In the genomic region with DNA sequence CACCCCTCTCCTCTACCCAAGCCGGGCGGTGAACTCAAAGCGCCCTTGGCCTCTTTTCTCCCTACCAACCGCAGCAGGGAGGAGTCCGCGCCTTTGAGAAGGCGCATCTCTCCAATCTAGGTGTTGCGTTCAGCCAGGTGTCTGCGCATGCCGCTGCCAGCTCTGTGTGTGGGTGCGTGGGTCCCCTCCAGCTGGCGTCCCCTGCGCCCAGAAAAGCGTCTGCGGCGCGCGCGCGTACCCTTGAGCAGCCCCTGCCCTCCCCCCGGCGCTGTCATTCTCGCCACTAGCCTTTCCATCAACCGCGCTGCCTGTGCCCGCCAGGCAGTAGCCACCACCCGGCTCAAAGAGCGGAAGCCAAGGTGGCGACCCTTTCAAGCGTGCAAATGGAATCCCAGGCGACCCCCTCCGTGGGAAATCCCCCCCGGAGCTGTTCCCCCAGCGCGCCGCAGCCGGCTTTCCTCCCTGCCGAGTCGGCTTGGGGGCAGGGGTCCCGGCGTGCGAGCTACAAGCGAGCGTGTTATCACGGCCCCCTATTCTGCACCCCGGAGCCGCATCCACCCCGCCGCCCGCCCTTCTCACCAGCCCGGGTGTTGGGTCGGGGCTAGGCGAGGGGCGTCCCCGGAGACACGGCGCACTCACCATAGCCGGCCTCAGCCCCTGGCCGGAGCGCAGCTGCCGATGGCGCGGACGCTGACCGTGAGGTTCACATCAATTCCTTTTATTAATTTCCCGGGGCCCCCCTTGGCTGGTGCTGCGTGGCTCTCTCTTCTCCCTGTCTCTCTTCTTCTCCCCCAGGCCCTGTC, we compare ENCODE assay signal across 8 mouse cellular contexts. TPM values are rescaled to one million over a fixed set of nuclear protein-coding genes. Genes with fewer than 3 reads are reported as not detected.
DNase-seq lines count a peak whose midpoint lies in the region; ATAC-seq and TF ChIP-seq lines count a peak whose summit lies in the region.

No protein-coding gene starts in this region.

- H3K4me3 ChIP-seq in ES-E14 (ENCODE audit: insufficient read depth in 1 of 2, low read depth in 1 of 2, low read length in 2 of 2, poor library complexity in 1 of 2, severe bottlenecking in 1 of 2) = peak overlapping the region; percentile 65 to 68
- H3K4me3 ChIP-seq in embryonic facial prominence, embryonic 11.5 days (ENCODE audit: low read depth, low read length) = peak overlapping the region; percentile 72
- H3K4me3 ChIP-seq in hindbrain, embryonic 14.5 days (replicated peaks; ENCODE audit: low read length) = peak overlapping the region; percentile 75
- H3K4me3 ChIP-seq in limb, embryonic 13.5 days = peak overlapping the region; percentile 97
- peak overlapping the region; percentile 71 for H3K4me3 ChIP-seq in neural tube, embryonic 13.5 days

- peak overlapping the region; percentile 93 for H3K4me2 ChIP-seq in embryonic facial prominence, embryonic 11.5 days (ENCODE audit: low read depth, low read length)
- peak overlapping the region; percentile 73 for H3K4me2 ChIP-seq in hindbrain, embryonic 14.5 days (replicated peaks)
- H3K4me2 ChIP-seq in limb, embryonic 13.5 days (replicated peaks) = peak overlapping the region; percentile 98
- H3K4me2 ChIP-seq in neural tube, embryonic 13.5 days = peak overlapping the region; percentile 95

- under 1% methylated on average over 66 of the region's 67 CpGs for WGBS in embryonic facial prominence, embryonic 11.5 days
- under 1% methylated on average over 67 of the region's 67 CpGs for WGBS in hindbrain, embryonic 14.5 days
- under 1% methylated on average over 67 of the region's 67 CpGs for WGBS in limb, embryonic 13.5 days
- WGBS in neural tube, embryonic 13.5 days = 0% methylated on average over 67 of the region's 67 CpGs

- H3K9ac ChIP-seq in ES-E14 (ENCODE audit: insufficient read depth, low read depth, low read length, poor library complexity, severe bottlenecking) = peak overlapping the region; percentile 63
- peak overlapping the region; percentile 82 for H3K9ac ChIP-seq in embryonic facial prominence, embryonic 11.5 days (replicated peaks; ENCODE audit: low read length)
- peak overlapping the region; percentile 92 for H3K9ac ChIP-seq in hindbrain, embryonic 14.5 days
- peak overlapping the region; percentile 89 for H3K9ac ChIP-seq in limb, embryonic 13.5 days
- H3K9ac ChIP-seq in neural tube, embryonic 13.5 days = peak overlapping the region; percentile 97

- H3K27me3 ChIP-seq in embryonic facial prominence, embryonic 11.5 days (ENCODE audit: control insufficient read depth, insufficient read depth, low read length) = no peaks in the 10 kb centered on the region
- peaks cover 62% of the 10 kb centered on the region for H3K27me3 ChIP-seq in hindbrain, embryonic 14.5 days (ENCODE audit: control insufficient read depth, insufficient read depth, low read length)
- peaks cover 61% of the 10 kb centered on the region for H3K27me3 ChIP-seq in limb, embryonic 13.5 days
- H3K27me3 ChIP-seq in neural tube, embryonic 13.5 days = peaks cover 53% of the 10 kb centered on the region

- no peak overlapping the region for H3K27ac ChIP-seq in ES-E14 (ENCODE audit: insufficient read depth, low read depth, low read length, poor library complexity, severe bottlenecking)
- H3K27ac ChIP-seq in embryonic facial prominence, embryonic 11.5 days (replicated peaks; ENCODE audit: low read depth, low read length) = peak overlapping the region; percentile 91
- peak overlapping the region; percentile 88 for H3K27ac ChIP-seq in hindbrain, embryonic 14.5 days
- H3K27ac ChIP-seq in limb, embryonic 13.5 days = peak overlapping the region; percentile 93
- H3K27ac ChIP-seq in neural tube, embryonic 13.5 days (replicated peaks) = peak overlapping the region; percentile 96

- peaks cover 2 to 4% of the 10 kb centered on the region in 2 experiments; a peak in 2 of 4 replicates for H3K4me1 ChIP-seq in ES-E14 (ENCODE audit: control insufficient read depth in 2 of 2, insufficient read depth in 2 of 2, low read length in 2 of 2, poor library complexity in 1 of 2)
- H3K4me1 ChIP-seq in embryonic facial prominence, embryonic 11.5 days (ENCODE audit: control insufficient read depth, insufficient read depth, low read length) = peaks cover 2% of the 10 kb centered on the region; the same call in 1 of the 2 replicates
- H3K4me1 ChIP-seq in hindbrain, embryonic 14.5 days (replicated peaks; ENCODE audit: control insufficient read depth, insufficient read depth, low read length) = peaks cover 39% of the 10 kb centered on the region; the same call in 1 of the 2 replicates
- peaks cover 35% of the 10 kb centered on the region for H3K4me1 ChIP-seq in limb, embryonic 13.5 days
- H3K4me1 ChIP-seq in neural tube, embryonic 13.5 days (replicated peaks) = peaks cover 44% of the 10 kb centered on the region

- in situ Hi-C loops in ES-E14 (cut with MboI; ENCODE audit: low sequenced_read_pairs in 2 of 2, unreplicated experiment in 2 of 2) = no loop called here

- no peaks in the 10 kb centered on the region for H3K36me3 ChIP-seq in ES-E14 (ENCODE audit: control insufficient read depth, insufficient read depth, low read length, poor library complexity, severe bottlenecking)
- no peaks in the 10 kb centered on the region for H3K36me3 ChIP-seq in embryonic facial prominence, embryonic 11.5 days (replicated peaks; ENCODE audit: control insufficient read depth, insufficient read depth, low read depth, low read length)
- H3K36me3 ChIP-seq in hindbrain, embryonic 14.5 days (replicated peaks; ENCODE audit: control insufficient read depth, insufficient read depth) = no peaks in the 10 kb centered on the region
- H3K36me3 ChIP-seq in limb, embryonic 13.5 days = no peaks in the 10 kb centered on the region
- H3K36me3 ChIP-seq in neural tube, embryonic 13.5 days = no peaks in the 10 kb centered on the region

- DNase-seq in adrenal gland, postnatal 25 days = peak; percentile 26
- DNase-seq in adrenal gland, postnatal 4 days (ENCODE audit: low spot score in 2 of 2) = no peak
- DNase-seq in ES-E14 (ENCODE audit: low read depth, low spot score) = peak; percentile 15
- peak; percentile 45 for DNase-seq in embryonic facial prominence, embryonic 11.5 days (ENCODE audit: low spot score)
- peak; percentile 57 for DNase-seq in hindbrain, embryonic 14.5 days (ENCODE audit: low spot score)
- DNase-seq in ovary, postnatal 10 days (ENCODE audit: low spot score) = no peak

- ATAC-seq in embryonic facial prominence, embryonic 11.5 days (replicated peaks; ENCODE audit: insufficient number of reproducible peaks, low FRiP score, low TSS enrichment, low read depth) = 0 out of 2 replicates have a peak, but pooled peaks have one; percentile 14
- peak; percentile 49 for ATAC-seq in hindbrain, embryonic 14.5 days (ENCODE audit: low FRiP score)
- peak; percentile 10; the same call in 1 of the 2 replicates for ATAC-seq in limb, embryonic 13.5 days (ENCODE audit: low FRiP score, low read depth)
- ATAC-seq in neural tube, embryonic 13.5 days (ENCODE audit: low read depth) = peak; percentile 65

- H3K9me3 ChIP-seq in ES-E14 (ENCODE audit: control insufficient read depth, insufficient read depth, low read depth, low read length) = no peaks in the 10 kb centered on the region
- H3K9me3 ChIP-seq in embryonic facial prominence, embryonic 11.5 days (replicated peaks; ENCODE audit: control insufficient read depth, low read length) = no peaks in the 10 kb centered on the region
- no peaks in the 10 kb centered on the region for H3K9me3 ChIP-seq in hindbrain, embryonic 14.5 days (ENCODE audit: control insufficient read depth, low read length)
- no peaks in the 10 kb centered on the region for H3K9me3 ChIP-seq in limb, embryonic 13.5 days
- no peaks in the 10 kb centered on the region for H3K9me3 ChIP-seq in neural tube, embryonic 13.5 days

TF ChIP-seq in ES-E14, 5 proteins besides CTCF, POLR2A, EP300 and RAD21:
- TF ChIP-seq MAFK (IDR thresholded peaks at IDR 0.05; ENCODE audit: insufficient read depth, low read depth, low read length) (no peak), HCFC1 (IDR thresholded peaks at IDR 0.05; ENCODE audit: borderline replicate concordance, insufficient read depth, low read length) (no peak), ZNF384 (IDR thresholded peaks at IDR 0.05; ENCODE audit: low read depth, low read length) (no peak), ZC3H11A (IDR thresholded peaks at IDR 0.05; ENCODE audit: borderline replicate concordance, low read depth, low read length) (no peak), CHD2 (IDR thresholded peaks at IDR 0.05; ENCODE audit: low read depth, low read length) (no peak)

RNA-seq across cellular contexts. Expression of gene Ptch1, which starts 0.7 kb away (rescaled TPM):
- total RNA-seq in adrenal gland, postnatal 25 days (2021) = 33.9 and 53.6 TPM in 2 replicates
- total RNA-seq in adrenal gland, postnatal 4 days (2021) = 10 to 100 TPM; 80.5 to 82.9 TPM
- total RNA-seq in ES-E14 (2012; rRNA removed) = 21.6 and 63.8 TPM in 2 replicates
- 24.9 and 27.4 TPM in 2 replicates for polyA plus RNA-seq in embryonic facial prominence, embryonic 11.5 days (2014; fragmentation: Nextera tagmentation; extraction: Ambion mirVana)
- polyA plus RNA-seq in hindbrain, embryonic 14.5 days (2014; fragmentation: Nextera tagmentation; extraction: Ambion mirVana) = 22.7 and 24.2 TPM in 2 replicates
- polyA plus RNA-seq in limb, embryonic 13.5 days (2015; fragmentation: Nextera tagmentation; extraction: Ambion mirVana) = 27.4 and 30.0 TPM in 2 replicates
- 19.2 and 22.1 TPM in 2 replicates for polyA plus RNA-seq in neural tube, embryonic 13.5 days (2015; fragmentation: Nextera tagmentation; extraction: Ambion mirVana)

Comparison
In these comparisons a context has a peak if more than half of its experiments do, and no peak if none do; other contexts are left out.
1. DNase-seq: peak in adrenal gland, postnatal 25 days (single experiment), ES-E14 (single experiment), embryonic facial prominence, embryonic 11.5 days (single experiment) and hindbrain, embryonic 14.5 days (single experiment); none in adrenal gland, postnatal 4 days (0 of 2) and ovary, postnatal 10 days (single experiment).
2. ATAC-seq: peak in every context shown above with its lines; median percentile 65 in neural tube, embryonic 13.5 days; 49 in hindbrain, embryonic 14.5 days; 14 in embryonic facial prominence, embryonic 11.5 days; 10 in limb, embryonic 13.5 days.
3. Peak in every context shown above with its lines, with median percentiles within 50 percentile points of each other: H3K4me3 ChIP-seq, H3K9ac ChIP-seq and H3K4me2 ChIP-seq.